Mouse (Mus musculus) lung, adult 18-20 months (tissue): Measurements from ENCODE around the gene Fam131b.

Source experiments
- DNase-seq, 2 experiments: peaks; one replicate each; pipeline ENCODE4 v3.0.0; 2022; ENCODE audit warnings: mixed read lengths in 2 of 2

The Fam131b gene

DNA sequence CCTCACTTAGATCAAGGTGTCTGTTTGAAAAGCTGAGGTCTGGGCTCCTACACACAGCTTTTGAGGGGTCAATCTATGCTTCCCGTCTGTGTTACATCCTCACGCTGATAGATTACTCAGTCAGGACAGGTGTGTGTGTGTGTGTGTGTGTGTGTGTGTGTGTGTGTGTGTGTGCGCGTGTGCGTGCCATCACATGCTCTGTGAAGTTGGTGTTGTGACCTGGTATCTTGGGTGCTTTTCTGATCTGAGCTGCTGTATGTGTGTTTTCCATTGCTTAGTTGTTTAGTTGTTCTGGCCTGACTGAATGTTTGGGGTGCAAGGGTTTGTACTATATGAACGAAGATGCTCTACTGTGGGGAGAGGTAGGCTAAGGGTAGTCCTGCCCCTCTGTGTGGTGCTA, 30.9 kb upstream of the Fam131b start:
- no peak for DNase-seq

DNA sequence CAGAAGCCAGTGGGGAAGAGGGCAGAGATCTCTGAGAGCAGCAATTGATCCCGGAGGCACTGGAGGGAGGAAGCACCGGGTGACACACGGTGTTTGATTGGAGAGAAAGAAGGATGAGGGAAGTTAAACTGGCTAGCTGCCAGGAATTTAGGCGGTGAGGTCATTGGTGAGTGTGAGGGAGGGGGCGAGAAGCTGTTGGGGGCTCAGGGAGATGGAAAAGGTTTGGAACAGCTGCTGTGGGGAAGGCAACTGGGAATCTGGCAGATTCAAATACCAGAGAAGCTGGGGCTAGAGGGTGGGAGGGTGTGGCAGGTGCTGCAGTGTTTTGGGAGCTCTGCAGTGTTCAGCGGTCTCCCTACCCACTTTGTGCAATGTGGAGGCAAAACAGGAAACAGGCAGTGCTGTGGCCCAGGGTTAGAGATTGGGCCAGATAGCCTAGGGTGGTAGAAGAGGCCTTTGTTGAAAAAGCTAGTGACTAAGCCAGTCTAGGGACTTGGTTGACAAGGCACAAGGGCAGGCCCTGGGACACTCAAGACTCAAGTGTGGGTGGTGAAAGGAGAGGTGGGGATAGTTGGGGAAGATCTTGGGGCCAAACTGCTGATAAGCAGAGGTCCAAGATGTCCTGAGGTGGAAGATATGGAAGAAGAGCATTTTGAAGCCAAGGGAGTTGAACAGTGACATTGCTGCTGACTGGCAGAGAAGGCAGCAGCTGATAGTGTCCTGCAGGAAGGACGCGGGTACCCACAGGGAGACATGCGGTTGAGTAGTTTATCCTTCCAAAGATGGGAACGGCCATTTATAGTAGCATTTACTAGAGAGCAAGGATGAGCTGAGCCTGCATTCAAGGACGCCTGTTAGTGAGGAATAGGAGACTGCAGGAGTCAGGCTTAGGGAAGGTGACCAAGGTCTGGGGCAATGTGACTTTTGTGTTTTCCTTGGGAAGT, 29.9 kb upstream of the Fam131b start:
- no peak for DNase-seq

DNA sequence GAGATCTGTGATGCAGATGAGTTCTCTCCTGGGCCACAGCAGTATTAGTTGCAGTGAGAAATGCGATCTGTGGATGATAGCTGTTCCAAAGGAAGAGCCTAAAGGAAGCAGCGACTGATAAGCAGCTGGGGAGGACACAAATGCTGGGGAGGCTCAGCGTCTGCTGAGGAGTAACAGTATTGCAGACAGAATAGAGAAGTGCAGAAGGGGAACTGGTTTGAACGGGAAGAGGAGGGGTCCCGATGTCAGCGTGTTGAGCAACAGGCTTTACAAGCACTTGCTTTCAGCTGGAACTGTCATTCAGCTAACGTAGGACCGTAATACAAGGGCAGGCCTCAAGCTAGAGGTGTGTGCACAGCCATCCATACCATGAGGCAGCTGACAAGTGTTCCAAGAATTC, 28.7 kb upstream of the Fam131b start:
- DNase-seq: peak in 1 of 2 experiments; percentile 61

DNA sequence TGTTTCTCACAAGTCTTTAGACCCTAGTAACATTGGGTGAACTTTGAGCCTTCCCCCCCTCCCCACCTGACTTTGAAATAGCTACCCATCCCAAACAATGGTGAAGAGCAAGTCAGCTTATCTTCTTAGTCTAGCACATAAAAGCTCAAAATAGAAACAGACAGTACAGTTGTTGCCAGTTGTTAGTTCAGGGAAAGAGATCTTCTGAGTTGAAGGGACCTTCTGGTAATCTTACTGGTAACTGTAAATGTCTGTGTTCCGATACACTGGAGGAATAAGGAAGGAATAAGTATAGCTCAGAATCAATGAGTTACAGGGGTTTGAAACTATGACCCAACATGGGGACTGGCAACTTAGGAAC, 28.0 kb upstream of the Fam131b start:
- no peak for DNase-seq

DNA sequence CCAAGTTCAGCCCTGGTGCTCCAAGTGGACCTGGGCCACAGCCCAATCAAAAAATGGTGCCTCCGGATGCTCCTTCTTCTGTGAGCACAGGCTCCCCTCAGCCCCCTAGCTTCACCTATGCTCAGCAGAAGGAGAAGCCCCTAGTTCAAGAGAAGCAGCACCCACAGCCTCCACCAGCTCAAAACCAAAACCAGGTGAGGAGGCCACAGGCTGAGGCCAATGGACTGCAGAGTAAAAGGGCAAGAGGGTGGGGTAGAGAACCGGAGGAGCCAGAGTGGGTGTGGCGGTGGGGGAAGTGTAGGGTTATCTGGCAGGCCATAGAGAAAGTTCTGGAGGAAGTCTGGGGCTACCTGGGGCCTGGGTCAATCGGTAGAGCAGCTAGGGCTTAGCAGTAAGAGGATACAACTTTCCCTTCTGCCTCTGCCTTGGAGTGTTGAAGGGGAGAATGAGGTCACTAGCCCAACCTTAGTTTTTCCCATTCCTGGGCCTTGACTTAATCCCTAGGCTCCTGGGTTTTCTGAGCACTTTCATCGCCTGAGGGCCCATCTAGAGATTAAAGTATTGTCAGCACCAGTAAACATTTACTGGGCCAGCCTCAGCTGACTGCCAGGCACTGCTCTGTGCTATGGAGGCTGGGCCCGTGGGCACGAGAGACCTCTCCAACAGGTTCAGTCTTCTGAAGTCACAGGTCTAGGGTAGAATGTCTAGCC, 27.5 kb upstream of the Fam131b start:
- DNase-seq: peak; percentile 60 to 65

DNA sequence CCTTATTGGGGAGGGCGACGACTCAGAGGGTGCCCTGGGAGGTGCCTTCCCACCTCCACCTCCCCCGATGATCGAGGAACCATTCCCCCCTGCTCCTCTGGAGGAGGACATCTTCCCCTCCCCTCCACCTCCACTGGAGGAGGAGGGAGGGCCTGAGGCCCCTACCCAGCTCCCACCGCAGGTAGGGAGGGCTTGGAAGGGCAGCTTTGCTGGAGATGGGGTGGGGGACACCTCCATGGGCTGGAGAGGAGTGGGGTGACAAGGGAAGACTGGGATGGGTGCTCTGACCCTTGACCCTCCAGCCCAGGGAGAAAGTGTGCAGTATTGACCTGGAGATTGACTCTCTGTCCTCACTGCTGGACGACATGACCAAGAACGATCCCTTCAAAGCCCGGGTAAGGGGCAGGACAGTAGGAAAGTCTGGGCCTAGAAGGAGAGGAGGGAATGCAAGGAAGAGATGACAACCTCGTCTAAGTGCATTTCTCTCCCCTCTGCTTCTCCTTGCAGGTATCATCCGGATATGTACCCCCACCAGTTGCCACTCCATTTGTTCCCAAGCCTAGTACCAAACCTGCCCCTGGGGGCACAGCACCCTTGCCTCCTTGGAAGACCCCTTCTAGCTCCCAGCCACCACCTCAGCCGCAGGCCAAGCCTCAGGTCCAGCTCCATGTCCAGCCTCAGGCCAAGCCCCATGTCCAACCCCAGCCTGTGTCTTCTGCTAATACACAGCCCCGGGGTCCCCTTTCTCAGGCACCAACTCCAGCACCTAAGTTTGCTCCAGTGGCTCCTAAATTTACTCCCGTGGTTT, 26.7 kb upstream of the Fam131b start:
- DNase-seq: no peak

DNA sequence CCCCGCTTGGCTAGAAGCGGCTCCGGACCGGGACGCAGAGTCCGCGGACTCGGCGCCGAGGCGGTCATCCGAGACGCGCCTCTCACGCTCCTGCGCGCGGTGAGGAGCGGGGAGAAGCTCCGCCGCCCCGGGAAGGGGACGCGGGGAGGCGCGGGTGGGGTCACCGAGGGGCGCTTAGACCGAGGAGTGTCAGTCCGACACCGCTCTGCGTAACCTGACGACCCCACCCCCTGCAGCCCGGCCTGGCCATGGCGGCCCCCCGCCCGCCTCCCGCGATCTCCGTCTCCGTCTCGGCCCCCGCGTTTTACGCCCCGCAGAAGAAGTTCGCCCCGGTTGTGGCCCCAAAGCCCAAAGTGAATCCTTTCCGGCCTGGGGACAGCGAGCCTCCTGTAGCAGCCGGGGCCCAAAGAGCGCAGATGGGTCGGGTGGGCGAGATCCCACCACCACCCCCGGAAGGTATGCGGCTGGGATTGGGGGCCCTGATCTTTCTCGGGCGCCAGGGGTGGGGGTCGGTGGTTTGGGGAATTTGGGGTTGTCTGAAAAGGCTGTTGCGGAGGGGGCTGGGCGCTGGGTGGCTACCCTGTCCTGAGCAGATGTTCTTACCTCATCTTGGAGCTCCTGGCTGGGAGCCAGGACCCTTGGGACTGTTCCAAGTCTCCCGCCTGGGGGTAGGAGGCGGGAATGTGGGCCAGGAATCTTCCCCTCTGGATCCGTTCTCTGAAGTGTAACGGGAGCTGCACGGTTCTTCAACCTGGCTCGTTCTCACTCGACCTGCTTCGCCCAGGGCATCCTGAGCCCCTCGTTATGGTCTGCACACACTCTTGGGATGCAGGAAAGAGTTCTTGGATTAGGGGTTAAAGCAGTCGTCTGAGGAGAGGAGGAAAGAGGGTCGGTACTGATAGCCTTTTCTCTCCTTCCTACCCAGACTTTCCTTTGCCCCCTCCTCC, 25.9 kb upstream of the Fam131b start:
- DNase-seq: peak; percentile 78 to 80

DNA sequence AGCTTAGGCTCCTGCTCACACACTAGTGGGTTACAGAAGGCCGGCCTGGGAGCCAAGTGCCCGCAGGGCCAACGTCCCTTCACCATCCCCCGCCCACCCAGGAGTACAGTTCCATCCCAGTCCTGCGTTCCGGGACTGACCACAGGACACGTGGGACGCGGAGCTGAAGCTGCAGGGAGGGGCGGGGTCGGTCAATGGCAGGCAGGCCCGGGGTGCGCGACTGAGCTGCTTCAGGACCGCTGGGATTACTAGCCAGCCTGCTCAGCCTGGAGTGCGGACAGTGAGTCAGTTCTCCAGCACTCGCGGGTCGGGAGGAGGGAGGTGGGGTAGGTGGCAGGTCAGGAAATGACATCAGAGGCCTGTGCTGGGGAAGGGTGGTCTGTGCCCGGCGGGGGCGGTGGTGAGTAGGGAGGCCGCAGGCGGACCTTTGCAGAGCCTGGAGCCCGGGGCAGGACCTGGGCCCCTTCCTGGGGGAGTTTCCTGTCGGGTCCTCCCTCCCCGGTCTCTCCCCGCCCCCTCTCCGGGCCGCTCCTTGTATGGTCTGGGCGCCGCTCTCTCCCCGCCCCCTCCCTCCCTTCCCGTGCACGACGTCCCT, 25.1 kb upstream of the Fam131b start, which contains the start of gene Zyx:
Zyx (plus strand) TSS at position 205 of the 595 bp plus-strand sequence.
- DNase-seq: peak; percentile 96 to 97

DNA sequence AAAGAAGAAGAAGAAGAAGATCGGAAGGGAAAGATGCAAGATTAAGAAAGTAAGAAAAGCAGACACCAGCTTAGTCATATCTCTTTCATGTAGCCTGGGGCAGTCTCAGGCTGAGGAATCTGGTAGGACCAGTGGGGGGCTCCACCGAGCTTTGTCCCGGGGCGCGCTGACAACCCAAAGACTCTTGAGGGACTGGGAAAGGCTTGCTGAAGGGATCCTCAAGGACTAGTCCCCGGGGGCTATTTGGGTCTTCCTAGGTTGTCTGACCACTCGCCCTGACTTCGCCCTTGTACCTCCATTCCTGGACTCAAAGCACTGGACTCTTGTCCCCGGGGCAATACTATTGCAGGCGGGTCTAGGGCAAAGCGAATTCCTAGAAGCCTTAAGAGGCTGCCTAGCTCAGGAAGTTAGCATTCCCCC, 24.6 kb upstream of the Fam131b start:
- DNase-seq: peak; percentile 83 to 87

DNA sequence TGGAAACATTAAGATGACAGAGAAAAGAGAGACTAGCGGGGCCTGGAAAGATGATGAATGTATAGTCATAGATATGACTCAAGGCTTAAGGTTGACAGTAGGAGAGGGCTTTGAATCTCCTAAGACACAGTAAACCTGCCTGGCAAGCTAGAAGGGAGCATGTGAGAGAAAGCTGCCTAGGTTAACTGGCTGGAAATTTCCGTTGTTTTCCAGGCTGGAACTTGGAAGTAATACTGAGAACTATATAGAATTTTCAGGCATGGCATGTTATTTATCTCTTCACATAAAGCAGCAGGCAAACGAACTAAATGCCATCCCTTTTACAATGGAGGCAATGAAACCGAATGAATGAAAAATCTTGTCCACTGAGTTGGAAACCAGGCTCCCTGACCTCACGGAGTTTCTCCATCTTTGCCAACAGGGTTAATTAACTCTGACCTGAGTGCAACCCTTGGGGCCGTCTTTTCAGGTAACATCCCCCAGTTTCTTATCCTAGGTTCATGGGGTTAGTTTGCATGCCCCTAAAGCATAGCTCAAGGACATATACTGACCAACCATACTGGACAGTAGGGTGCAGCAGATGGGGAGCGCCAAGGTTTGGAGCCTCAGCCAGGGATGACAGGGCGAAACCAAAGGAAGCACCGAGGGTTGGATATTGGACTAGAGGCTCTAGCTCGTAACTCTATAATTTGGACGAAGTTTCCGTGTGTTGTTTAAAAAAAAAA, 24.0 kb upstream of the Fam131b start:
- DNase-seq: no peak

DNA sequence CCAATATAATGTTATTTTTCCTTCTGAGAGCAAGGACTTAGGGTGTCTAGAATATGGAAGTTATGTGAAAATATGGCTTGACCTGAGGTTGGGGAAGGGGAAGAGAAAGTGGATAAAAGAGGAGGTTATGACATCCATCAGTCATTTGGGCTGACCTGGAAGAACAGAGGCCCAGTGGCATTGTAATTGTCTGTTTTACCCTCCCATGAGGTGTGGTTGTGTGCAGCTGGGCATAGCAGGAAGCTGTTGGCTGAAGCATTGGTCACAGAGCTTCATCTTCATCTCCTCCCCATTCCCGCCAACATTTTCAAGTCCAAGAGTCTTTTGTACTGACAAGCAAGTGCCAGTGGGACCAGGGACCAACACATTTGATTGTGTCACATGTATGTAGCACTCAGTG, 19.8 kb upstream of the Fam131b start:
- no peak for DNase-seq

DNA sequence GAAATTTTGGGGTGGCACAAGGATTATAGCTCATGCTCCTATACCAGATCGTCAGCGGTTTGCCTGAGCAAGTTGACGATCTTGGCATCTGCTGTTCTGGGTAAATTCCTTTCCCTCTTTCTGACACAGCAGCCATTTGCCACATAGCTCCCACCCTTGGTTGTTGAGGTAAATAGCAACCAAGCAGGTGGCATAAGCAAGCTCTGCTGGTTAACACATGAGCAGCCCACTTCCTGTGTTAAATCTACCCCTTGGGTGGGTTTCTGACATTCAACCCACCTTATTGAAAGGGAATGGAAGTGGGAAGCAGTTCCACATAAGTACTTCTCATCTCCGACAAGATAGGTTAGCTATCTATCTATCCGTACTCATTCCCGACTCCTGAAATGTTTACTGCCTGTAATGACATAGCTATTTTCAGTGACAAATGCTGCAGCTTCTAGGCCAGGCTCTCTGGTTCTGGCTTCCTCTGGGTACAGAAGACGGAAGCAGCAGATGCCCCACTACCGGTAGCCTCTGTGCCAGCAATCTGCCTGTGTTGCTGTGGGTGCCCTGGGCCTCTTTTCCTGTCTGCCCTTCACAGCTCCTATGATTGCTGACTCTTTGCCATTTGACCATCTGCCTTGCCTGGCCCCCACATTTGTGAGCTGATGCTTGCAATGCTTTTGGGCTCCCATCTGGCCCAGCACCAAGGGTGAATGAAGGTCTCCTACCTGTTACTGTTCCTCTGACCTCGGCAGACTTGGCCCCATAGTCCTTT, 19.1 kb upstream of the Fam131b start:
- no peak for DNase-seq

DNA sequence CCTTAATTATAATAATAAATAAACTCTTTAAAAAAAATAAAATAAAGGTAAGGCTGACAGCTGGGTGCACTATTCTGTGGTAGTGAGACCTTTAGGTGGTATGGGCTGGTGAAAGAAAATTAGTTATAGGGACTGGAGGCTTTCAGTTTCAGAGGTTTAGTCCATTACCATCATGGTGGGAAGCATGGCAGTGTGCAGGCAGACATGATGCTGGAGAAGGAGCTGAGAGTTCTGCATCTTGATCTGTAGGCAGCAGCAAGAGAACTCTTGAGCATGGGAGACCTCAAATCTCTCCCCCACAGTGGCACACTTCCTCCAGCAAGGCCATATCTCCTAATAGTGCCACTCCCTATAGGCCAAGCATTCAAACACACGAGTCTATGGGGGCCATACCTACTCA, 17.7 kb upstream of the Fam131b start:
- DNase-seq: no peak

DNA sequence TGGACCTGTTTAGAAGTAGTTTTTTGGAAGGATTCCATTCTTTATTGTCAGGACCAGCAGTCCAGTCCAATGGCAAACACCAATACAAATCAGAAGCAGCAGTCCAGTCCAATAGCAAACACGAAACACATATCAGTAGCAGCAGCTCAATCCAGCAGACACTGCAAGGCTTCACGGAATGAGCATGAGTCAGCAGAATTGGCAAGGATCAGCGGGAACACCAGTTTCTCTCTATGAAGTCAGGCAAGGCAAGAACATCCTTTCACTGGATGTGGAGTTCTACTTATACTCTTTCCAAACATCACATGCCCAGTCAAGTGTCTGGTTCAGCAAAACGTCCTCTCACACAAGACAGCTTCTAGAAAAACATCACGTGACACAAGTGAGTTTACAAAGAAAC, 15.5 kb upstream of the Fam131b start:
- no peak for DNase-seq

DNA sequence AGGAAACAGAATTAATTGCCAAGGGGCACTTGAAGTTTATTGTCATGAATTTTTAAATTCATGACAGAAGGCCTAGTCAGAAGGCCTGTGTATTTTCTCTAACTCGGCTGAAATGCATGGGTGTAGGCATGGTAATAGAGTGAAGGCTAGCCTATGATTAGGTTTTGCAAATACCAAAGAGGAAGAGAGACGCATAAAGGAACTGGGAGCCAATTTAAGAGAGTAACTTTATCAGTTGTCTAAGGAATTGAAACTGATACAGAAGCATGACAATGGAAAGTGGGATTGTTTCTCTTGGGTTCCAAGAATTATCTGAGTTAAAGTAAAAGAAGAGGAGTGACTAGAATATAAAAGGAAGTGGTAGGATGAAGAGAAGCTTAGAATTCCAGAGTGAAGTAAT, 14.7 kb upstream of the Fam131b start:
- no peak for DNase-seq

DNA sequence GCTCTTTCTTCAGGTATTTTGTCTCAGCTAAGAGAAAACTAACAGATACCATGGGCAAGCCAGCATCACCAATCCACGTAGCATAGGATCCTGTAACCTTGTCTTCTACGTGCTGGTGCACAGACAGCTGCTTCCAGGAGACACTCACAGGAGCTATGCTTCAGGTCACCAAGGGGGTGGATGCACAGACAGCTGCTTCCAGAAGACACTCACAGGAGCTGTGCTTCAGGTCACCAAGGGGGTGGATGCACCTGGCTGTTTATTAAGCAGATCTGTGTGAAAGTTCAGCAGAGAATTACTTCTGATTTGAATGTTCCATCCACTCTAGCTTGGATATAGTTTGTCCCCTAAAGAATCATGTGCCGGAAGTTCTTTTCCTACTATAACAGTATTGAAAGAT, 6.5 kb upstream of the Fam131b start:
- DNase-seq: no peak

DNA sequence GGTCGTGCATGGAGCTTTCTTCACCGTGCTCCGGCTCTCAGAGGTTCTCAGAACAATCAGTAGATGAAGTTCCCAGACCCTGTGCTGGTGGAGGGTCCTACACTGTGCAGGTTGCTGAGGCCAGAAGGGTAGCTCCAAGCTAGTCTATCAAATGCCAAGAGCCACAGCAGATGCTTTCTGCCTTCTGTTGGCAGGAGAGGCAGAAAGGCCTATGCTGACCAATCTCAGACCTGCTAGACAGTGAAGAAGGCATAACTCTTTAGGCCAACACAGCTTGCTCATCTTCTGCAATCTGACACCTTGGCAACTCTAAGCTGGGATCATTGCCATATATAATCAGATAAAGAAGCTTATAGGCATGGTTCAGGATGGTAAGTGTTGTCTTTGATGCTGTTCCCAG, 5.8 kb upstream of the Fam131b start:
- no peak for DNase-seq

DNA sequence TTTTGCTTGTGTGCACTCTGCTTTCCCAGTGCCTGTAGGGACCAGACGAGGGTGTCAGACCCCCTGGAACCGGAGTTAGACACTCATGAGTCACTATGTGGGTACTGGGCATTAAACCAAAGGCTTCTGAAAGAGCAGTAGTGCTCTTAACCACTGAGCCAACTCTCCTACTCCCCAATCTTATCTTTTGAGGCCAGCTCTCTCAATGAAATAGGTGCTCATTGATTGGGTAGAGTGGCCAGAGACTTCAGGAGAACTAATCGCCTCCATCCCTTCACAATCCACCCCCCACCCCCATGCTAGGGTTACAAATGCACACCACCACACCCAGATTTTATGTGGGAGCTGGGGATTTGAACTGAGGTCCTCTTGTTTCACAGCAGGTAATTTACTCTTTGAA, 4.3 kb upstream of the Fam131b start:
- DNase-seq: no peak

DNA sequence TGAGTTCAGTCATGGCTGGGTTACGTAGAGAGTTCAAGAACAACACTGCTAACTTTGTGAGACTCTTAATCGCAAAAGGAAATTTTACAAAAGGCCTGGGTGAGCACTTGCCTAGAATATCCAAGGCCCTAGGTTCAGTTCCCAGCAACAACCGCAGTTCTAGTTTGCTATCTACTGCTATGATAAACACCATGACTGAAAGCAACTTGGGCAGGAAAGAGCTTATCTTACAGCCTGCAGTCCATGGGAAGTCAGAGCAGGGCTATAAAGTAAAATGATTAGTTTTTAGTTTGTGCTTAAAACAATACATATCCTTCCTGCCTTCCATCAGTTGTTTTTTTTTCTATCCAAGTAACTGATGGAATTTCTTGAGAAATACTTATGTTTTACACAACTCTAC, 2.1 kb upstream of the Fam131b start:
- no peak for DNase-seq

DNA sequence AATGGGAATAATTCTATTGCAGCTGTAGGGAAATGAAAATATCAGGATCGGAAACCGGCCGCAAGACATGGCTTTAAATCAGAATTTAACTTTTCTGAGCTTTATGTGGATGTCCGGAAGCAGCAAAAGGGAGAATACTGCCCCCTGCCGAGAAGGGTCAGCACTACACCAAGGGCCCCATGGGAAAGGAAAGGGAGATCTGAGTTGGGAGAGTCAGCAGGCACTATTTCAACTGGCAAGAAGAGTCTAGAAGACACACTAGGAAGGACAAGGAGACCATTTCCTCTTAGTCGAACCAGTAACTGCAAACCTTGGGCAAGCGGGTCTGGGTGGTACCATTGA, 796 bp upstream of the Fam131b start:
- DNase-seq: peak; percentile 68 to 70
